Mouse (Mus musculus) brain, adult 2 months (tissue): ENCODE data around the gene Slc37a1.
"Not testable (repeated sequence)": the region's sequence is repeated elsewhere in the genome, so short reads cannot be mapped to it uniquely, and the experiment has no call there.

Source experiments
- DNase-seq: peaks from one replicate; pipeline ENCODE4 v3.0.0; 2011; ENCODE audit warnings: low read depth, low spot score

Gene Slc37a1

DNA sequence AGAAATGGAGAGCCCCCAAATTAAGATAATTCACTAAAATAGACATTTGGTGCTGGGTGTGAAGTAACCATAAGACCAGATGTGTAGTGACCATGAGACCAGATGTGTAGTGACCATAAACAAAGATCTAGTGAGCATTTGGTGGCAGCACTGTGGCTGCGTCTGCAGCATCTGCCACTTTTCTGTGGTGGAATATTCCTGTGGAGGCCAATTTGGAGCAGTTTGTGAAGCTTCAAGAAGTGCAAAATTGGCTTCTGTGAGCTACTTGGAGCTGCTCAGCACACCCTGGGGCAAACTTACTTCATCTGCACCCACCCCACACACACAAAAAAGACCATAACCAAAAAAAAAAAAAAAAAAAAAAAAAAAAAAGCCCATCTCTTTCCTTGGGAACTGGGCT is 18.6 kb upstream of the Slc37a1 start:
- DNase-seq: no peak

- no peak for DNase-seq
Measured at GRCm38 (mm10) chr17:31269761-31270160, 16.8 kb upstream of the Slc37a1 start.

GRCm38 (mm10) chr17:31270246-31270645 is 16.3 kb upstream of the Slc37a1 start:
- DNase-seq: no peak

DNA sequence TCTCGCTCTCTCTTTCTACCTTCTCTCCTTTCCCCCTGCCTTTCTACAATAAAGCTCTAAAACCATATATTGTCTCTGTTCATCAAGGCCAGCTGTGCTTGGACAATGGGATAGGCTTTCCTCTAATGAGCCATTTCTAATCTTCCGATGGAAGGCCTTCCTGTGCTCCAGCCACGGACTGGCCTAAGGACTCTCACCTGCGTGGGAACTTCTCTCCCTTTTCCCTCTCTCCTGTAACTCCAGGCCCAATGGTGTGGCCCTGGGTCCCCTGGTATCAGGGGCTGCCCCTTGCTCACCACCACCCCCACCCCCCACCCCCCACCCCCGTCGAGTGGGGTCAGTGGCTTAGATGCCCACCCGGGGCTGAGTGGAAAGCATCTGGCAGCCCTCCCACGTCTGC is 15.9 kb upstream of the Slc37a1 start:
- not testable (repeated sequence) for DNase-seq

DNA sequence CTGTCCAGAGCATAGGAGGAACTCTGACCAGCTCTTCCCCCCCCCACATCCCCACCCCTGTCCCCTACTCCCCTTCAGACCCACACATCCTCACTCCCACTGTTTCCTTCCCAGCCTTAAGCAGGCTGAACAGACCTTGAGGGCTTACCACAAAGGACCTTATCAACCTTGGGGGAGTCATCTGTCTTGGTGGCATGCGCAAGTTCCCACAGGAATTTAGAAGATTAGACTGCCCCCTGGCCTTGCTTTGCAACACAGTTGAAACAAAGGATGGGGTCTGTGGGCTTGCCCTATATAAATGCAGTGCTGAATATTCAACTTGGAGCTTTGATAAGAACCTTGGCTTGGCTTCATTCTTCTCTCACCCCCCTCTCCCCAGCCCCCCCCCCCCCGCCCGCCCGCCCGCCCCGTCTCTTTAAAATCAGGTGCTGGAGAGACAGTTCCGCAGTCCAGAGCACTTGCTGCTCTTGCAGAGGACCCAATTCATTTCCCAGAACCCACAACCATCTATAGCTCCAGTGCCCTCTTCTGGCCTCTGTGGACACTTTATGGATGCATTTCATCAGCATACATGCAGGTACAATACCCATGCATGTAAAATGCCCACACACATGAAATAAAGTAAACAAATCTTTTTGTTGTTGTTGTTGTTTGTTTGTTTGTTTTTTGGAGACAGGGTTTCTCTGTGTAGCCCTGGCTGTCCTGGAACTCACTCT is 15.3 kb upstream of the Slc37a1 start:
- no peak for DNase-seq

DNA sequence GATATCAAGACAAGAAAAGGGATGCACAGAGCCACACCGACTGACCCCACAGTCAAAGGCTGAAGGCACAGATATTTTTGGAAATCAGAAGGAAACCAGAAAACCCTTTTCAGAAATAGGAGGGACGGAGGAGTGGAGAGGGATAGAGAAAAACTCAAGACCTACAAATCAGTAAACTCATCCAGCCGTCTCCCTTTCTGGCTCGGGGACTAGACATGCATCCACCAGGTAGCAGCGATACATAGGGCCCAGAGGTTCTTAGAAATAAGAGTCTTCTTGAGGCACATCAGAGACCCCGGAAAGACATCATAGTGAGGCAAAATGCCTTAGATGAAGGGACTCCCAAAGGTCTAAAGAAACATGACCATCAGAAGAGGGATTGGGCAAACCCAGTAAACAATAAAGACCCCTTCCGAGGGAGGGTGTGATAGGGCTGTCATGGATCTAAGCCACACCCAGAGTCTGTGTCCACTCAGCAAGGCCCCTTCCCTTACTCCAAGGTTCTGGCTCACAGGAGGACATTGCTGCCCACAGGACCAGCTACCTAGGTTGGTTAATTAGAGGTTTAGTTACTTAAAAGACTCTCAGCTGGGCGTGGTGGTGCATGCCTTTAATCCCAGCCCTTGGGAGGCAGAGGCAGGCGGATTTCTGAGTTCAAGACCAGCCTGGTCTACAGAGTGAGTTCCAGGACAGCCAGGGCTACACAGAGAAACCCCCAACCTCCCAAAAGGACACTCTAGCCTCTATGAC is 14.0 kb upstream of the Slc37a1 start:
- DNase-seq: no peak

DNA sequence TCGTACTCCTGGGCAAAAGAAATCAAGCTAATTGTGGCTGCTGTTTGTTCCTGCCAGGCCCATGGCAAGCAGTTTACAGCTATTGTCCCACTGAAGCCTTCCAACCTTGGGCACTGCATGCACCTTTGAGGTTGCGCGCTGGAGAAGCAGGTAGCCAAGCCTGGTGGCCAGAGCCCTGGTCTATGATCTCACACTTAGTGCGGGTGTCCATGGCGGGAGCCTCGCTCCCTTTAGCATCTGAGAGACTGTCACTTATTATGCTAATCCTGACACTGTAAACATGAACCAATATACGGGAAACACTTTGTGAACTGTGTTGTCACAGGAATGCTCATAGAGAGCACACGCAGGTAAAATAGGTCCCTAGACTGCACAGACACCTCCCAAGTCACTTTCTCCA is 13.0 kb upstream of the Slc37a1 start:
- no peak for DNase-seq

DNA sequence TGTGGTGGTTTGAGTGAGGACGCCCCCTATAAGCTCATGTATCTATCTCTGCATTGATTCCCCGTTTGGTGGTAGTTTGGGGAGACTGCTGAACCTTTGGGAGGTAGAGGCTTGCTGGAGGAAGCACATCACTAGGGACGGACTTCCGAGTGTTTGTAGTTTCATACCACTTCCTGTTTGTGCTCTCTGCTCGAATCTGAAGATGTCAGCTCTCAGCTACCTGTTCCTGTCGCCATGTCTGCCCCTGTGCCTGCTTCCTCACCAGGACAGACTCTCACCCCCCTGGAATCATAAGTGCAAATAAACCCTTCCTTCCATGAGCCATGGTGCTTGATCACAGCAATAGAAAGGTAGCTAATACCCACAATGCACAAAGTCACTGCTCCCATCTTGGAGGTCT is 11.4 kb upstream of the Slc37a1 start:
- no peak for DNase-seq

DNA sequence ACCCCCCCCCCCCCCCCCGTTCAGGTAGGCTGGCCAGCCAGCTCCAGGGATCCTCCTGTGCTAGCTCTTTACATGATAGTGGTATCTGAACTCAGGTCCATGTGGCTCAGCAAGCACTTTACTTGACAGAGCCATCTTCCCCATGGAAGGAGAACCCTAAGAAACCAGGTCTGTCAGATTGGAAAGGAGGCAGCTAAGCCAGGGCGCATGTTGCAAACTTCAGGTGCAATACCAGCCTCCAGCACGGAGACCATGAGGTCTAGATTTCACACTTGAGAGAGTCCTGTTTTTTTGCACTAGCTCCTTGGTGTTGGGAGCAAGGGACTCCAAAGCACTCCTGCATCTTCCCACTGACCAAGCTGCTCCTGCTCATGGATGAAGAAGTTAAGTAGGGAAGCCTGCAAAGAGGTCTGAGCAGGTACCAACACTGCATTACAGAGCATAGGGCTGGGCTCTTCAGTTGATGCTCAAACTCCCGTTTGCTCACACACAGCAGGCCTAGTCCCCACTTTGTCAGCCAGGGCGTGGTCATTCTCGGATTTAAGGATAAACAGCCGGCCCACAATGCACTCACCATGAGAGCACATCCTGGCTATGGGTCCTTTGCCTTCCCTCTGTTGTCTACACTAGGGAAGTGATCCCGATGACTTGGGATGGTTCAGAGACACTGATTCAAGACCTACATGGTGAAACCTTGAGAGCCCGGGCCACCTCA is 10.2 kb upstream of the Slc37a1 start:
- no peak for DNase-seq

DNA sequence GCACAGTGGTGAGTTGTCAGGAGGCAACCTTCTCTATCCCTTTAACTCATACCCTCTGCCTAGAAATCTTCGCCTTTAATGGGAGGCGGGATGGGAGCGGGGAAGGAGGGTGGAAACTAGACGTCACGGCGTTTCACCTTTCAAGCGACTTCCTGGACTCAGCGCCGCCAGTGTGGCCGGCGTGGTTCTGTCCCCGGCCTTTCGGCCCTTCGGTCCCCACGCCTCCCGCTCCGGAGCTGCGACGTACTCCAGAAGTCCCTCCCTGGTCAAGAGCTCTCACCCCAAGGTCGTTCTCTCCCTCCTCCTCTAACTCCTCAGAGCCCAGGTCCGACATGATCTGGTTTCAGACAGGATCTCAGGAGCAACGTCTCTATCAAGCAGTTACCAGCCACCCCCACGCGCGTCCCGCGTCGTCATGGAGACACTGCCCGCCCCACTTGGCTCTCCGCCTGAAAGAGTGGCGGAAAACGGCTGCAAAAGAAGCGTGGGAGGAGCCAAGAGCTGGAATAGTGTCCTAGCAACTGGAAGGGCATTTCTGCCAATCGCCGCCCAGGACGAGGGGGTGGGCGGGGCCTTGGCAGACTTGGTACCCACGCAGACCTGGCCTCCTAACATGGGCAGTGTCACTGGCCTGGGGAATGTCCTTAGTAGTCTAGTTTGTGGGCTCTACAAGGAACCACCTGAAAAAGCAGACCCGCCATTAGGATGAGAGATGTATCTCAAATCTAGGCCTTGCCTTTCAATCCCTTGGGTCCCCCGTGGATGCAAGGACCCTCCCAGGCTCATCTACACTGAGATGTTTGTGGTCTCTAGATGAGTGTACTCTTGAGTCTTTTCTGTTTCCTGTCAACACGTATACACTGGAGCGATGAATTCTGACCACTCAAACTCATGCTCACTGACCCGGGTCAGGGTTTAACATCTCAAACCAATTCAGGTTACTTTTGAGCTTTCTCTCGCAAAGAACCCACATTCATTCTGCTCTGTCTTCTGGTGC is 9.4 kb upstream of the Slc37a1 start, which contains the start of gene Rsph1:
Rsph1 (minus strand) TSS at position 462 of the 997 bp plus-strand sequence.
- peak; percentile 95 for DNase-seq

- no peak for DNase-seq
Measured at GRCm38 (mm10) chr17:31277931-31278330, 8.7 kb upstream of the Slc37a1 start.

GRCm38 (mm10) chr17:31279541-31279940 is 7.1 kb upstream of the Slc37a1 start:
- DNase-seq: no peak

DNA sequence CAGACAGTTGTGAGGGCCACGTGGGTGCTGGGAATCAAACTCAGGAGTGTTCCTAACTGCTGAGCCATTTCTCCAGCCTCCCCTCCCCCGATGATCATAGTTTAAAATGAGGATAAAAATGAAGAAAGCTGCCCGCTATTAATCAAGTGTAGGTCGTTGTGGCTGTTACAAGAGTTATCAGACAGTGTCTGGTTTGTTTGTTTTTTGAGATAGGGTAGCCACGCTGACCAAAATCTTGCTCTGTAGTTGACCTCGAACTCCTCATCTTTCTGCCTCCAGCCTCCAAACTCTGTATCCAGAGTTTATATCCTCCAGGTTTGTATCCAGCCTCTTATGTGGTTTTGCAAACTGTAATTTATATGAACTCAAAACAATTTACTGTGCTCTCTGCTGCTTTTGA is 6.3 kb upstream of the Slc37a1 start:
- DNase-seq: no peak

DNA sequence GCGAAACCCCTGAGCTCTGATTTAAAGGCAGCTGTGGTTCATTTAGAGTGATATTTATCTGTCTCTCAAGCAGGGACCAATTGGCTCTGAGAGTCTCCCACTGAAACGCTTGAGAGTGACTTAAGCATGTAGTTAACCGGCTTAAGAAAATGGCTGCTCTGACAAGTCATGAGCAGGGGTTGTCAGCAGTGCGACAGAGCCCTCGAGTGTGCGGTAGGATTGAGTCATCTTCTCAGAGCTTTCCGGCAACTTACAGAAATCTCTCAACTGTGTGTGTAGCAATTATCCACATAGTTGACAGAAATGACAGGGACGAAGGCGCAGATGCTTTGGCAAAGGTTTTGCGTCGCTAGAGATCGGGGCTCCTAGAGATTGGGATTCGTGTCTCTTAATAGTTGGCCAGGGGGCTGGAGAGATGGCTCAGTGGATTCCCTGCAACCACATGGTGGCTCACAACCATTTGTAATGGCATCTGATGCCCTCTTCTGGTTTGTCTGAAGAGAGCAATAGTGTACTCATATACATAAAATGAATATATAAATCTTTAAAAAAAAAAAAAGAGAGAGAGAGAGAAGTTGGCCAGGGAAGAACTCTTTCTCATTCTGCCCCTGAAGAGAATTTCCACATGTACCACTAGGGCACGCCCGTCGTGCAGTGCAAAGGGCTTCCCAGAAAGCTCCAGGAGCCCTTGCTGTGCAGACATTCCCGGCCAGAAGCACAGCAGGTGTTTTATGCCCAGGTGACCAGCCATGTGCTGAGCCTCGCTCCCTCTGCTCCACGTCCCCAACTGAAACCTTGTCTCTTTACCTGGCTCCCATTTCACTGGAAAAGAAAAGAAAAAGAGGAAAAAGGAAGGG is 4.5 kb upstream of the Slc37a1 start:
- peak; percentile 45 for DNase-seq

DNA sequence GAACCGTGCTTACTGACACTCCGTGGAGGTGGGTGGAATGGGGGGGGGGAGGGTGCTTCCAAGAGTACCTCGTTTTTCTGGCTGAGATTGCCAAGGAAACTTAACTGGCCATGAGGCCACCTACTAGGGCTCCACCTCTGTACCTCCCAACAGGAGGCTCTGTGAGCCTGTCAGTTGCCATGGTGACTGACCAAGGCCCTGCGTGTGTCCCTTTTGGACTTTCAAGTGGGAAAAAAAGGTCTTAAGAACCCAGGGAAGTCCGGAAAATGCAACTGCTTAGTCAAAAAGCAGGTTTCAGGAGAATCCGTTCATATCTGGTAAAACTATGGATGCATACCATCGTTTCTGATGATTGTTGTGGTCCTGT is 3.9 kb upstream of the Slc37a1 start:
- no peak for DNase-seq

- DNase-seq: no peak
Measured at GRCm38 (mm10) chr17:31285867-31286266, 725 bp upstream of the Slc37a1 start.

GRCm38 (mm10) chr17:31287216-31287615 is 624 bp downstream of the Slc37a1 start:
- no peak for DNase-seq

DNA sequence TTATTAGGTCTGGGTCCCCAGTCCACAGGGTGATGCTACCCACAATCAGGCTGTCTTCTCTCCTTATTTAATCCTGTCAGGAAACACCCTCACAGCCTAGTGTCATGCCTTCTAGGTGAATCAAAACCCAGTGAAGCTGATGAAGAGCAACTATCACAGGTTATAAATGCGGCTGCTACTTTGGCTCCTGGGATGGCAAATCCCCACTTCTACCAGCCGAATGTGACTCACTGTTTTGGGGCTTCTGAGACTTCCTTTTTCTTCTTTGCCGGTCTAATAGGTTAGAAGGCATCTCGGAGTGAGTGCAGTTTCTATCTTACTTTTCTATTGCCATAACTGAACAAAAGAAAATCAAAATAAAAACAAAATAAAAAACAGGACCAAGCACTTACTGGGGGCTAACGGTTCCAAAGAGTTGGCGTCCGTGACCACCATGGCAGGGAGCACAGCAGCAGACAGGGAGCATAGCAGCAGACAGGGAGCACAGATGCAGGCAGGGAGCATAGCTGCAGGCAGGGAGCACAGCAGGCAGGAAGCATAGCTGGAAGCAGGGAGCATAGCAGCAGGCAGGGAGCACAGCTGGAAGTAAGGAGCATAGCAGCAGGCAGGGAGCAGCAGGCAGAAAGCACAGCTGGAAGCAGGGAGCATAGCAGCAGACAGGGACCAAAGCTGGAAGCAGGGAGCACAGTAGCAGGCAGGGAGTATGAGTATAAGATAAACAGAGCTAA is 2.6 kb downstream of the Slc37a1 start:
- DNase-seq: no peak

DNA sequence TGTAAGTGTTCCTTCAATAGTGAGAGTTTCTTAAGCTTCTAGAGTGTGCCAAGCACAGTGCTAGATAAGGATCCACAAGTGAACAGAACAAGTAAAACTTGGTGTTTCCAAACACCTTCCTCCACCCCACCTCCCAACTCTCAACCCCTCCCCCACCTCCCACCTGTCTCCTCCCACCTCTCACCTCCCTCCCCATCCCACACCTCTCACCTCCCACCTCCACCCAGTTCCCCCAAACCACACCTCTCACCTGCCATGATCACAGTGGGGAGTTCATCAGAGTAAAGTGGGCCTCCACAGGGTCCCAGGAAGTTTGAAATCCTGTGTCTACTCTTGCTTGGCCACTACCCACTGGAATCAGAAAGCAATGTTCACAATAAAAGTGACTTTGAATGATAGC is 3.7 kb downstream of the Slc37a1 start:
- DNase-seq: no peak

- no peak for DNase-seq
Measured at GRCm38 (mm10) chr17:31290859-31291258, 4.3 kb downstream of the Slc37a1 start.
